Mouse (Mus musculus) layer of hippocampus, postnatal 36 days (tissue): ENCODE data around the gene Capn15. TPM values are rescaled to one million over a fixed set of nuclear protein-coding genes. Genes with fewer than 3 reads are reported as not detected.

Experiments used
- DNase-seq, 2 experiments: peaks; one replicate each; pipeline ENCODE4 v3.0.0; 2022
- total RNA-seq, 2 experiments: library from RNA; stranded (reverse); gene quantifications; 2 replicates each; pipeline ENCODE4 v1.2.3; 2021

The Capn15 gene
- total RNA-seq, 2 experiments from 2014 or later: 52.5 to 60.2 TPM

- DNase-seq: no peak
These were observed 6.7 kb upstream of the Capn15 start for GRCm38 (mm10) chr17:25992274-25992673.

GRCm38 (mm10) chr17:25990331-25990730, 4.7 kb upstream of the Capn15 start:
- DNase-seq: no peak

GRCm38 (mm10) chr17:25984556-25985305, 865 bp downstream of the Capn15 start:
- DNase-seq: no peak

- no peak for DNase-seq
These were observed 1.5 kb downstream of the Capn15 start for GRCm38 (mm10) chr17:25984066-25984465.

GRCm38 (mm10) chr17:25982913-25983312, 2.7 kb downstream of the Capn15 start:
- DNase-seq: no peak

- DNase-seq: no peak
These were observed 4.7 kb downstream of the Capn15 start for GRCm38 (mm10) chr17:25980854-25981253.

- DNase-seq: no peak
These were observed 5.5 kb downstream of the Capn15 start for GRCm38 (mm10) chr17:25979829-25980738.

- DNase-seq: no peak
These were observed 14.5 kb downstream of the Capn15 start for GRCm38 (mm10) chr17:25970954-25971707.

GRCm38 (mm10) chr17:25970448-25970847, 15.1 kb downstream of the Capn15 start:
- no peak for DNase-seq

- DNase-seq: no peak
These were observed 17.4 kb downstream of the Capn15 start for GRCm38 (mm10) chr17:25968176-25968575.

GRCm38 (mm10) chr17:25967652-25968051, 17.9 kb downstream of the Capn15 start:
- no peak for DNase-seq

GRCm38 (mm10) chr17:25964271-25964670, 21.3 kb downstream of the Capn15 start:
- DNase-seq: no peak

GRCm38 (mm10) chr17:25962413-25962905, 23.1 kb downstream of the Capn15 start:
- no peak for DNase-seq

- DNase-seq: no peak
These were observed 24.0 kb downstream of the Capn15 start for GRCm38 (mm10) chr17:25961566-25961965.

GRCm38 (mm10) chr17:25959630-25960467, 25.7 kb downstream of the Capn15 start:
- no peak for DNase-seq

- no peak for DNase-seq
These were observed 26.7 kb downstream of the Capn15 start for GRCm38 (mm10) chr17:25958771-25959494.

- DNase-seq: no peak
These were observed 28.0 kb downstream of the Capn15 start for GRCm38 (mm10) chr17:25957586-25958051.

GRCm38 (mm10) chr17:25956631-25957030, 29.0 kb downstream of the Capn15 start:
- DNase-seq: no peak

GRCm38 (mm10) chr17:25956201-25956600, 29.4 kb downstream of the Capn15 start:
- no peak for DNase-seq

GRCm38 (mm10) chr17:25955736-25956135, 29.9 kb downstream of the Capn15 start:
- DNase-seq: no peak

GRCm38 (mm10) chr17:25954671-25955070, 30.9 kb downstream of the Capn15 start:
- no peak for DNase-seq
